ENCODE assay signal across 24 mouse cellular contexts in the genomic region with DNA sequence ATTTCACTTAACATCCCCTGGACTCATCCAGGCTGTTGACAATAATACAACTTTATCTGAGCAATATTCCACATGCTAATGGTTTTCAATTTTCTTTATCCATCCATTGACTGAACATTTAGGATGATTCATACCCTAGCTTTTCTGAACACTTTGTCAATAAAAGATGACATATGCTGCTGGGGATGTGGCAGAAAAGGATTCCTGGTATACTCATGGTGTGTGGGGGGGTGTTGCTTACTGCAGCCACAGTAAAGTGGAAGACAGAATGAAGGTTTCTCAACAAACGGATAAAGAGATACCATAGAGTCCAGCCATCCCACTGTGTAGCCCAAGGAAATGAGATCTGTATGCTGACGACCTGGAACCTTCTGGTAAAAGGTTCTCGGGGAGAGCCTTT.
DNase-seq lines count a peak whose midpoint lies in the region; ATAC-seq and TF ChIP-seq lines count a peak whose summit lies in the region.
"Had no signal": no experiment of that assay in that cellular context is flagged by ENCODE, and none has a peak within 500 bp of the region (broad histone marks: within the 10 kb centered on the region; RNA-seq: fewer than 3 reads in every experiment).

No protein-coding gene starts in this region.

- H3K27ac ChIP-seq in hindbrain, embryonic 10.5 days: peak overlapping the region; percentile 17; the same call in 1 of the 2 replicates
- H3K27ac ChIP-seq in hindbrain, postnatal 0 days: no peak overlapping the region
- 0 out of 2 replicates have a peak overlapping the region, but pooled peaks have one; percentile 28 for H3K27ac ChIP-seq in midbrain, embryonic 10.5 days (replicated peaks)
- H3K27ac ChIP-seq in midbrain, embryonic 15.5 days: no peak overlapping the region
- H3K27ac ChIP-seq in cortical plate, adult 2 months (ENCODE audit: insufficient read depth, low read length): 0 out of 2 replicates have a peak overlapping the region, but pooled peaks have one; percentile 18
- H3K27ac ChIP-seq: embryonic facial prominence, embryonic 12.5 days; embryonic facial prominence, embryonic 15.5 days; forebrain, embryonic 12.5 days; heart, embryonic 15.5 days; hindbrain, embryonic 14.5 days had no signal

- H3K4me2 ChIP-seq in hindbrain, postnatal 0 days (ENCODE audit: low read depth, low read length): no peak overlapping the region
- H3K4me2 ChIP-seq in midbrain, embryonic 15.5 days: no peak overlapping the region
- H3K4me2 ChIP-seq: embryonic facial prominence, embryonic 12.5 days; embryonic facial prominence, embryonic 15.5 days; forebrain, embryonic 12.5 days; heart, embryonic 12.5 days; heart, embryonic 15.5 days; hindbrain, embryonic 14.5 days had no signal

- TF ChIP-seq CTCF in hindbrain, postnatal 0 days (IDR thresholded peaks at IDR 0.05; ENCODE audit: low read depth): no peak
- TF ChIP-seq CTCF in cortical plate, adult 2 months (IDR thresholded peaks at IDR 0.05; ENCODE audit: extremely low read depth, insufficient read depth, low read length): no peak

- no peak for ATAC-seq in hindbrain, postnatal 0 days
- ATAC-seq in midbrain, embryonic 15.5 days (replicated peaks): no peak
- ATAC-seq: CD4-positive, CD25-positive, alpha-beta regulatory T cell, adult 4 months; forebrain, embryonic 16.5 days had no signal

- no peaks in the 10 kb centered on the region for H3K36me3 ChIP-seq in hindbrain, embryonic 10.5 days
- H3K36me3 ChIP-seq in hindbrain, postnatal 0 days (ENCODE audit: insufficient read depth, low read length): no peaks in the 10 kb centered on the region
- H3K36me3 ChIP-seq in midbrain, embryonic 10.5 days: no peaks in the 10 kb centered on the region
- H3K36me3 ChIP-seq in midbrain, embryonic 15.5 days (replicated peaks): no peaks in the 10 kb centered on the region
- H3K36me3 ChIP-seq: embryonic facial prominence, embryonic 12.5 days; embryonic facial prominence, embryonic 15.5 days; forebrain, embryonic 12.5 days; heart, embryonic 12.5 days; heart, embryonic 15.5 days had no signal

- no peak overlapping the region for H3K4me3 ChIP-seq in hindbrain, embryonic 10.5 days
- no peak overlapping the region for H3K4me3 ChIP-seq in hindbrain, postnatal 0 days (ENCODE audit: low read length)
- no peak overlapping the region for H3K4me3 ChIP-seq in midbrain, embryonic 10.5 days
- no peak overlapping the region for H3K4me3 ChIP-seq in midbrain, embryonic 15.5 days
- H3K4me3 ChIP-seq in cortical plate, adult 2 months (ENCODE audit: insufficient read depth, low read length): no peak overlapping the region
- H3K4me3 ChIP-seq: embryonic facial prominence, embryonic 12.5 days; embryonic facial prominence, embryonic 15.5 days; forebrain, embryonic 12.5 days; heart, embryonic 12.5 days; heart, embryonic 15.5 days had no signal

- H3K9me3 ChIP-seq in hindbrain, embryonic 10.5 days: no peaks in the 10 kb centered on the region
- no peaks in the 10 kb centered on the region for H3K9me3 ChIP-seq in hindbrain, postnatal 0 days (ENCODE audit: low read length)
- no peaks in the 10 kb centered on the region for H3K9me3 ChIP-seq in midbrain, embryonic 10.5 days (replicated peaks)
- no peaks in the 10 kb centered on the region for H3K9me3 ChIP-seq in midbrain, embryonic 15.5 days
- H3K9me3 ChIP-seq: embryonic facial prominence, embryonic 12.5 days; embryonic facial prominence, embryonic 15.5 days; forebrain, embryonic 12.5 days; heart, embryonic 12.5 days; heart, embryonic 15.5 days had no signal

- H3K4me1 ChIP-seq in hindbrain, embryonic 10.5 days (replicated peaks): peaks cover 7% of the 10 kb centered on the region
- no peaks in the 10 kb centered on the region for H3K4me1 ChIP-seq in hindbrain, postnatal 0 days (ENCODE audit: insufficient read depth, low read length)
- H3K4me1 ChIP-seq in midbrain, embryonic 10.5 days: peaks cover 6% of the 10 kb centered on the region
- peaks cover 7% of the 10 kb centered on the region for H3K4me1 ChIP-seq in midbrain, embryonic 15.5 days
- peaks cover 6% of the 10 kb centered on the region; the same call in 1 of the 2 replicates for H3K4me1 ChIP-seq in cortical plate, adult 2 months (ENCODE audit: control insufficient read depth, insufficient read depth, low read length)
- H3K4me1 ChIP-seq: embryonic facial prominence, embryonic 12.5 days; embryonic facial prominence, embryonic 15.5 days; heart, embryonic 12.5 days; heart, embryonic 15.5 days had no signal

- H3K27me3 ChIP-seq in hindbrain, embryonic 10.5 days (ENCODE audit: insufficient read depth, poor library complexity, severe bottlenecking): no peaks in the 10 kb centered on the region
- H3K27me3 ChIP-seq in hindbrain, postnatal 0 days (ENCODE audit: insufficient read depth, low read length): no peaks in the 10 kb centered on the region
- no peaks in the 10 kb centered on the region for H3K27me3 ChIP-seq in midbrain, embryonic 10.5 days (ENCODE audit: low read depth, poor library complexity, severe bottlenecking)
- H3K27me3 ChIP-seq in midbrain, embryonic 15.5 days (replicated peaks): no peaks in the 10 kb centered on the region
- H3K27me3 ChIP-seq: embryonic facial prominence, embryonic 12.5 days; embryonic facial prominence, embryonic 15.5 days; forebrain, embryonic 12.5 days; heart, embryonic 12.5 days; heart, embryonic 15.5 days had no signal

- H3K9ac ChIP-seq in hindbrain, postnatal 0 days (replicated peaks; ENCODE audit: low read length): no peak overlapping the region
- no peak overlapping the region for H3K9ac ChIP-seq in midbrain, embryonic 15.5 days
- H3K9ac ChIP-seq: embryonic facial prominence, embryonic 12.5 days; embryonic facial prominence, embryonic 15.5 days; forebrain, embryonic 12.5 days; heart, embryonic 12.5 days; heart, embryonic 15.5 days; hindbrain, embryonic 14.5 days had no signal

- DNase-seq in hindbrain, embryonic 10.5 days (ENCODE audit: low spot score): no peak
- DNase-seq in hindbrain, postnatal 0 days (ENCODE audit: low spot score): no peak
- no peak for DNase-seq in midbrain, embryonic 10.5 days (ENCODE audit: low spot score)
- no peak for DNase-seq in kidney, postnatal 14 days
- DNase-seq: adrenal gland, adult 2 months; adrenal gland, postnatal 14 days; cerebellum, adult 11-12 months; cerebellum, adult 8-10 months; cerebellum, postnatal 10 days; cerebellum, postnatal 36 days; gastrocnemius, postnatal 25 days; heart, adult 18-20 months; heart, postnatal 10 days; heart, postnatal 36 days had no signal

- WGBS in hindbrain, embryonic 10.5 days: 67% methylated on average over 3 of the region's 3 CpGs
- WGBS in hindbrain, postnatal 0 days: 53% methylated on average over 3 of the region's 3 CpGs
- WGBS in midbrain, embryonic 10.5 days: 71% methylated on average over 3 of the region's 3 CpGs
- 63% methylated on average over 3 of the region's 3 CpGs for WGBS in midbrain, embryonic 15.5 days

- TF ChIP-seq POLR2A in cortical plate, adult 2 months (IDR thresholded peaks at IDR 0.05; ENCODE audit: extremely low read depth, insufficient read depth, low read length): no peak

Comparison
In these comparisons a context has a peak if more than half of its experiments do, and no peak if none do; other contexts are left out.
1. H3K27ac ChIP-seq: peak in hindbrain, embryonic 10.5 days (single experiment), midbrain, embryonic 10.5 days (single experiment) and cortical plate, adult 2 months (single experiment); none in hindbrain, postnatal 0 days (single experiment) and midbrain, embryonic 15.5 days (single experiment).